Mouse (Mus musculus) stomach, embryonic 14.5 days (tissue): ENCODE results near the gene Snai3. TPM values are rescaled to one million over a fixed set of nuclear protein-coding genes. Genes with fewer than 3 reads are reported as not detected.

Experiments used
- ATAC-seq: fragments of 200-750 bp; cut with Nextera tagmentation; 2 replicates; pipeline ENCODE4 v1.8.0; 2017; ENCODE audit warnings: low read depth, moderate TSS enrichment; ENCODE audit not compliant: insufficient number of reproducible peaks, insufficient read depth, low FRiP score
- H3K27ac ChIP-seq: fragments of 300-500 bp; sonication (generic); 2 replicates; pipeline ENCODE4 v1.5.1; 2014; ENCODE audit warnings: mild to moderate bottlenecking, low read length, moderate library complexity, mixed read lengths
- H3K27me3 ChIP-seq: fragments of 300-500 bp; sonication (generic); 2 replicates; pipeline ENCODE4 v1.6.1; 2014; ENCODE audit warnings: low read length, control low read depth, mixed read lengths; ENCODE audit not compliant: control insufficient read depth, insufficient read depth
- H3K36me3 ChIP-seq: fragments of 300-500 bp; sonication (generic); 2 replicates; pipeline ENCODE4 v1.6.1; 2014; ENCODE audit warnings: mild to moderate bottlenecking, control low read depth, low read length, moderate library complexity, mixed read lengths; ENCODE audit not compliant: control insufficient read depth, insufficient read depth
- H3K4me1 ChIP-seq: fragments of 300-500 bp; sonication (generic); 2 replicates; pipeline ENCODE4 v1.6.1; 2014; ENCODE audit warnings: low read length, control low read depth, mixed read lengths; ENCODE audit not compliant: control insufficient read depth, insufficient read depth
- H3K4me2 ChIP-seq: fragments of 300-500 bp; sonication (generic); replicated peaks from 2 replicates; pipeline ENCODE4 v1.6.1; 2014; ENCODE audit warnings: low read depth, low read length, control low read depth
- H3K4me3 ChIP-seq: fragments of 300-500 bp; sonication (generic); 2 replicates; pipeline ENCODE4 v1.5.1; 2014; ENCODE audit warnings: low read depth, low read length, control low read depth
- H3K9ac ChIP-seq: fragments of 300-500 bp; sonication (generic); replicated peaks from 2 replicates; pipeline ENCODE4 v1.6.1; 2014; ENCODE audit warnings: low read depth, mild to moderate bottlenecking, control low read depth, low read length, moderate library complexity, mixed read lengths
- H3K9me3 ChIP-seq: fragments of 300-500 bp; sonication (generic); 2 replicates; pipeline ENCODE4 v1.6.1; 2016; ENCODE audit warnings: low read depth, low read length, control low read depth; ENCODE audit not compliant: control insufficient read depth
- WGBS: fragments of 180-500 bp; shearing (Covaris S2); extraction: QIAGEN DNeasy Blood & Tissue Kit; methylation state at CpG from one replicate; pipeline ENCODE4 v1.1.7; 2014; 5-methylcytosine and 5-hydroxymethylcytosine counted together
- polyA plus RNA-seq: library from polyadenylated mRNA; unstranded; fragments of >200 nt; fragmentation: Nextera tagmentation; extraction: Ambion mirVana; gene quantifications from 2 replicates; pipeline ENCODE4 v1.2.1, GENCODE M21; 2014

The Snai3 gene
- polyA plus RNA-seq, 1 experiment from 2014 or later: 0.39 TPM

DNA sequence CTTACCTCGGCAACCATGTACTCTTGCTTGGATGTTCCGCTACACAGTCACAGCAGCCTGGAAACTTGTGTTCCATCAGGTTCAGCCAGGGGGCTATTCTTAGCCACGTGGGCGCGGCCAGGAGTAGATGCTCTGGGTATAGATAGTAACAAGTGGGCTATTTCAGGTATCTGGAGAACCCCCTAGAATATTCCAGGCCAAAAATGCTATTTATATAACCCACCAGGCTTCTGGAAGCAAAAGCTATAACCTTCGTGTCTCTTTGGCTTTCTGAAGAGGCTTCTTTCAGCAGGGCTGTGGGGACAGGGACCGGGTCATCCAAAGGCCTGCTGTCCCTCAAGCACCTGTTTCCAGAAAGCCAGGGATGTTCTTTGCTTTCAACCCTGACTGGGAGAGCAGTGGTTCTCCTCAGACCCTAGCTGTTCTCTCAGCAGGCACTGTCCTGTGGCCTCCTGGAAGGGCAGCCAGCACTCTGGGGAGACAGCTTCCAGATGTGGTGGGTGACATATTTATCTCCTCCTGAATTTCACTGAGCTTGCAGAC, 9.3 kb downstream of the Snai3 start:
- no peak for ATAC-seq
- Histone ChIP-seq H3K4me1 (no peaks in the 10 kb centered on the region), H3K4me2 (no peak overlapping the region), H3K27me3 (no peaks in the 10 kb centered on the region), H3K36me3 (no peaks in the 10 kb centered on the region), H3K9ac (no peak overlapping the region), H3K9me3 (no peaks in the 10 kb centered on the region), H3K27ac (no peak overlapping the region), H3K4me3 (no peak overlapping the region)
- WGBS: 69% methylated on average over 7 of the region's 7 CpGs

DNA sequence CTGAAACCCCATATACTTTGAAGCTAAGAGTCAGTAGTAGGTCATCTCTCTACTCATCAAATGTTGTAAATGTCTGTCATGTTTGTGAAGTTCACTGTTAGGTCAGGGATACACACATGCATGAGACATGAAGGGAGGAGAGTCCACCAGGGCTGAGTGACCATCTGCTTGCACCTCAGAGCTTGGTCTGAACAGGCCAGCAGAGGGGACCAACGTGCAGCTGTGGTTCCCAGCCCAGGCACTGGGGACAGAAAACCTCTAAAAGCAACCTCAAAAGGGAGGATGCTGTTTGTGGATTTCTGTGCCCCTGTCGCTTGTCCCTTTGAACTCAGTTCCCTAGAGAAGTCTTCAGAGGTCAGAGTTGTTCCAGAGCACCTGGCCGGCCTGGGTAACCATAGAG, 15.3 kb downstream of the Snai3 start:
- Histone ChIP-seq H3K4me1 (peaks cover 16% of the 10 kb centered on the region), H3K27ac (no peak overlapping the region), H3K9ac (no peak overlapping the region), H3K4me2 (peak overlapping the region; percentile 70; the same call in 1 of the 2 replicates), H3K9me3 (no peaks in the 10 kb centered on the region), H3K36me3 (no peaks in the 10 kb centered on the region), H3K4me3 (no peak overlapping the region), H3K27me3 (no peaks in the 10 kb centered on the region)
- 48% methylated on average over 3 of the region's 3 CpGs for WGBS
- ATAC-seq: no peak

DNA sequence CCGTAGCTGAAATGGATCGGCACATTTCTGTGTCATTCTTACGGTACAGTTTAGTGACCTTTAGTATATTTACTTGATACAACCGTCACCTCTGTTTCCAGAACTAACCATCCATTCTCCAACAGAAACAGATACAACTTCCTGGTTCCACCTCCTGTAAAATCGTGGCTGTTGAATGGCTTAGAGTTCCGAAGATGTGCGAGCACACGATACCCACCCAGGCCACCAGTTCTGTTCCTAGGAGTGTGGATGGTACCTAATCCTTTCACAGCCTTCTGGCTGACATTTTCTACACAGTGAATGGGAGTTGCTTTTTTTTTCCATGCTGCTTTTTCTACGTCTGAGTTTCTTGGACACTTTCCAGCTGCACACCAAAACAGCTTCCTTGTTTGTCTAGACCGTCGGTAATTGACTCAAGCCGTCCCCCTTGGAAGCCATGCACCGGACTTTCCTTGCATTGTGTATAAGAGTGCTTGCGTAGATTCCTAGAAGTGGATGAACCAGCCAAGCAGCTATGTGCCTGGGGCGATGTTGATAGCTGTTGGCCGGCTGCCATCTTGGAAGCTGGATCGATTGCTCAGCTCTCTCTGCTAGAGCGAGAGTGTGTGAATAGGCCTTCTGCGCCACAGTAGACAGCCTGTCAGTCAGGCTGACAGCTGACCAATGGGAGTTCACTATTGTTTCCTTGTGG, 16.3 kb downstream of the Snai3 start:
- no peaks in the 10 kb centered on the region for H3K9me3 ChIP-seq
- peaks cover 16% of the 10 kb centered on the region for H3K4me1 ChIP-seq
- peak overlapping the region; percentile 96 for H3K27ac ChIP-seq
- peak overlapping the region; percentile 68 for H3K9ac ChIP-seq
- peak overlapping the region; percentile 71 for H3K4me3 ChIP-seq
- peak overlapping the region; percentile 70 for H3K4me2 ChIP-seq
- WGBS: 6% methylated on average over 19 of the region's 19 CpGs
- peak; percentile 66 for ATAC-seq
- no peaks in the 10 kb centered on the region for H3K27me3 ChIP-seq
- no peaks in the 10 kb centered on the region; the same call in 1 of the 2 replicates for H3K36me3 ChIP-seq

DNA sequence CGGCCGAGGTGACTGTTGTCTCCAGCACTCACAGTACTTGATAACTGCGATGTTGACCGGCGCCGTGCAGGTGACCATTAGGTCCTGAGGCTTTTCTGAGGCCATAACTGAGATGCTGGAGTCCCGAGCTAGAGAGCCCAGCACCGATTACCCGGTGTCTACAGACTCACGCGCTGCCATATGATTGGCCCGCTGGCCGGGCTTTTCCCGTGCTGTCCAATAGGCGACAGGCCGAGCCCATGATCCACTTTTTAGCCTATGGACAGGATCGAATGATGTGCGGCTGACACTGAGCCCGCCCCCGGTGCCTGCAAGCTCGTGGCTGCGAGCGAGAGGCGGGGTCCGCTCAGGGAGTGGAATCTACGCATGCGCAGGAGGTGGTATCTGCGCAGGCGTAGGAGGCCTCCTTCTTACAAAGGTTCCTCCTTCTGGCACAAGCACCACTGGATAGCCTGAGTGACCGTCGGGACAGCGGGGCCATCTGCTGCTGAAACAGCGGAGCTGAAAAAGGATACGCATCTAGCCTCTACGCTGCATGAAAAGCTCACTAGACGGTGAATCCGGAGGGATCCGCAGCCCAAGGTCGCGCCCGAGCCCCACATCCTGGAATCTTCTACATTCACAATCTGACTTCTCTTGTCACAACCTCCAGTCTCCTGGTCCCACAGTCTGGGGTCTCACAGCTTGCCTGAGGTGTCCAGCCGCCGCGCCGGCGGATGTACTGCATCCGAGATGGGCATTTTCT, 17.1 kb downstream of the Snai3 start, which contains the start of gene Mvd:
Gene Mvd, minus strand, starts transcription at position 161 of the 745 bp plus-strand sequence.
- H3K27me3 ChIP-seq: no peaks in the 10 kb centered on the region
- peak; percentile 96 for ATAC-seq
- peak within 1 kb of the TSS; percentile 89 for H3K4me2 ChIP-seq
- H3K36me3 ChIP-seq: peaks cover 1% of the 10 kb centered on the region; the same call in 1 of the 2 replicates
- peaks cover 17% of the 10 kb centered on the region for H3K4me1 ChIP-seq
- peak within 1 kb of the TSS; percentile 71 for H3K4me3 ChIP-seq
- no peaks in the 10 kb centered on the region for H3K9me3 ChIP-seq
- peak within 1 kb of the TSS; percentile 71 for H3K9ac ChIP-seq
- H3K27ac ChIP-seq: peak within 1 kb of the TSS; percentile 96
- WGBS: under 1% methylated on average over 47 of the region's 47 CpGs

DNA sequence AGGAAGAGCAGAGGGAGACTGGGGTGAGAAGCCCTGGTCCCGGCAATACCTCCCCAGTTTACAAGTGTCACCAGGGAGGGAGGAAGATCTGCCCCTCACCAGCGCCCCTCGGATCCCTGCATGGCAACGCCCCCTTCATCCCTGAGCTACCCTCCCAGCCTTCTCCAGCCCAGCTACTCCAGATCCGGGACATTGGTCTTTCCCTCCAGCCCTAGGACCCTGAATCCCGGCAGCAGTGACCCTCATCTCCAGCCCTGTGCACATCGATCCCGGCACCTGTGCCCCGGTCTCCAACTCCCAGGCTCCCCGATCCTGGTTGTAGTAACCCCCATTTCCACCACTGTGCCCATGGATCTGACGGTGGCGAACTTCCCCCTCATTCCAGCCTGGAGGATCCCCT, 17.8 kb downstream of the Snai3 start:
- H3K9ac ChIP-seq: peak overlapping the region; percentile 71
- ATAC-seq: no peak; the same call in 1 of the 2 replicates
- no peaks in the 10 kb centered on the region for H3K9me3 ChIP-seq
- H3K4me1 ChIP-seq: peaks cover 20% of the 10 kb centered on the region
- no peaks in the 10 kb centered on the region for H3K27me3 ChIP-seq
- peak overlapping the region; percentile 71; the same call in 1 of the 2 replicates for H3K27ac ChIP-seq
- peak overlapping the region; percentile 89 for H3K4me2 ChIP-seq
- peaks cover 5% of the 10 kb centered on the region for H3K36me3 ChIP-seq
- peak overlapping the region; percentile 71 for H3K4me3 ChIP-seq
- WGBS: 2% methylated on average over 12 of the region's 12 CpGs

DNA sequence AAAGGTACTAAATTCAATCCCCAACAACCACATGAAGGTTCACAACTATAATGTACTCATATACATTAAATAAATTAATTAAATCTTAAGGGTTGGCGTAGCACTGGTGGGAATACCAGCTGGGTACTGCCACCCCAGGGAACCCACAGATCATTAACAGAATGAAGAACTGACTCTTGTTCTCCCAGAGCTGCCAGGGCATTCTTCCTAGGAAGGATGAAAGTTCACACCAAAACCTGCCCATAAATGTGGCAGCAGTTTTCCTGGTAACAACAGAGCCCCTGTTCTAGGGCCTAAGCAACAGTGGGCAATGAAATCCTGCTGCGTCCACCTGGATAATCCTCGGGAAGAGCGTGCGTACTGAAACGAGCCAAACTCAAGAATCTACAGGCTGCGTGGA, 18.2 kb downstream of the Snai3 start:
- peaks cover 23% of the 10 kb centered on the region for H3K4me1 ChIP-seq
- peak overlapping the region; percentile 71 for H3K9ac ChIP-seq
- no peaks in the 10 kb centered on the region for H3K27me3 ChIP-seq
- H3K36me3 ChIP-seq: peaks cover 5% of the 10 kb centered on the region
- peak overlapping the region; percentile 89 for H3K4me2 ChIP-seq
- peak overlapping the region; percentile 71 for H3K4me3 ChIP-seq
- H3K27ac ChIP-seq: peak overlapping the region; percentile 71; the same call in 1 of the 2 replicates
- no peaks in the 10 kb centered on the region for H3K9me3 ChIP-seq
- no peak for ATAC-seq
- WGBS: 21% methylated on average over 7 of the region's 7 CpGs

DNA sequence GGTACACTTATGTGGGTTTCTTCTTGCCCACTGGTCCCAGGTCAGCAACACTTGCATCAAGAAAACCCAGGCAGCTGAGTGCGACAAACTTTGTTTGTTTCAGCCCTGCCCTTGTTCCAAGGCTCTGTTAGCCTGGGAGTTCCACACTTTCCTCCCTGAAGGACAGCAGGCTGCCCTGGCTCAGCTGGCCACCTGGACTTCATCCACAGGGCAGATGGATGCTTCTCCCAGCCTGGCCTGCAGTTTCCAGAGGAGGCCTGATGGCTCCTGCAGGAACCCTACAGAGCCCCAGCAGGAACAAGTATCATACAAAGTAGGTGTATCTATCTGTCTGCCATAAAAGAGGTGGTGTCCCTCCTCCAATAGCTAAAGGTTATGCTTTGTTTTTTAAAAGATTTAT, 19.2 kb downstream of the Snai3 start:
- no peak overlapping the region for H3K4me2 ChIP-seq
- WGBS: 80% methylated on average over 1 of the region's 1 CpGs

DNA sequence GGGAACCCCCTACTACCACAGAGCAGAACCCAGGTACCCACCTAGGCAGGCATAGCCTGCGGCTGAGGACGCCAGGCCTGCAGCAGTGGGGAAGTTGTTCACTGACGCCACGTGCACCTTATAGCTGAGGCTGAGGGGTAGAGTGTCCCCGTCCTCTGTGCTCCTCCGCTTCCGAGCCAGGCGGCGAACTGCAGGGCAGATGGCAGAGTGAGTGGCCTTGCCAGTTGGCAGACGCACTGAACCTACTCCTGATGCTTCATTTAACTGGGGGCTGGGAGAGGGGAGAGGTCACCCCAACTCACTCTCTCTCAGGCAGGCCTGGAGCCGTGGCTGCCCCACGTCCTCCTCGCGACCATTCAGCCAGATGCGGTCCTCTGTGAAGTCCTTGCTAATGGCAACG, 21.2 kb downstream of the Snai3 start:
- H3K4me2 ChIP-seq: no peak overlapping the region
- H3K27me3 ChIP-seq: no peaks in the 10 kb centered on the region
- H3K9ac ChIP-seq: no peak overlapping the region
- H3K4me3 ChIP-seq: no peak overlapping the region
- H3K27ac ChIP-seq: no peak overlapping the region
- H3K4me1 ChIP-seq: peaks cover 14% of the 10 kb centered on the region
- ATAC-seq: no peak
- WGBS: 96% methylated on average over 16 of the region's 16 CpGs
- H3K9me3 ChIP-seq: no peaks in the 10 kb centered on the region
- H3K36me3 ChIP-seq: peaks cover 14% of the 10 kb centered on the region

More for the DNA sequence above, 19.2 kb downstream of the Snai3 start:
- H3K9ac ChIP-seq: no peak overlapping the region
- no peaks in the 10 kb centered on the region for H3K27me3 ChIP-seq
- H3K36me3 ChIP-seq: peaks cover 11% of the 10 kb centered on the region
- no peak overlapping the region for H3K4me3 ChIP-seq
- ATAC-seq: no peak
- peaks cover 23% of the 10 kb centered on the region for H3K4me1 ChIP-seq
- no peaks in the 10 kb centered on the region for H3K9me3 ChIP-seq
- no peak overlapping the region for H3K27ac ChIP-seq
